Mouse (Mus musculus) thymus, postnatal 0 days (tissue): ENCODE measurements around the gene Xylt2. TPM values are rescaled to one million over a fixed set of nuclear protein-coding genes. Genes with fewer than 3 reads are reported as not detected.
"Not testable (repeated sequence)": the region's sequence is repeated elsewhere in the genome, so short reads cannot be mapped to it uniquely, and the experiment has no call there.

ENCODE experiments used
- DNase-seq: peaks from one replicate; pipeline ENCODE4 v3.0.0-alpha.2; 2015; ENCODE audit warnings: low spot score
- polyA plus RNA-seq: library from polyadenylated mRNA; unstranded; fragments of >200 nt; fragmentation: Nextera tagmentation; extraction: Ambion mirVana; gene quantifications from 2 replicates; pipeline ENCODE4 v1.2.1, GENCODE M21; 2015

Xylt2 gene
- polyA plus RNA-seq, 1 experiment from 2014 or later, result 15.4 TPM

DNA sequence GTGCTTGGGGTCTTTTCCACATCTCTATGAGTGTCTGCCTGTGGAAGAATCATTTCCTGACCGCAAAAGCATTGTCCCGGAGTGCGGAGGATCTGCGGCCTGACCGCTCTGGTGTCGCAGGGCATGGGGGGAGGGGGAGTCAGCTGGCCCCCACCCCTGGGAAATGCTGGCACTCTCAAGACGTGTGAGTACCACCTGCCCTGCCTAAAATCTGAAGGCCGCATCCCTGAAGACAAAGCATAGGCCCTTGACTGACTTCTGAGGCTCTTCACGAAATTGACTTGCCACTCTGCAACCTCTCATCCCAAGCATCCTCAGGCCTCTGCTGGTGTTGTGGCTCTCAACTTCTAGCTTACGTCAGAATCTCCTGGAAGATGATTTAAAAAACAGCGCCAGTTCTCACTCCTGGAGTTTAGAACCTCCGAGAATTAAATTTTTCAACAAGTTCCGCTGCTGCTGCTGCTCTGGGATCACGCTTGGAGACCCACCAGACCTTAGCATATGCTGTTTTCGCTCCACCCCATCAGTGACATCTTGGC lies 361 bp upstream of the Xylt2 start:
- no peak for DNase-seq

- no peak for DNase-seq
Measured at GRCm38 (mm10) chr11:94676308-94676707, 1.0 kb downstream of the Xylt2 start.

GRCm38 (mm10) chr11:94675446-94675845 lies 1.9 kb downstream of the Xylt2 start:
- DNase-seq, result no peak

GRCm38 (mm10) chr11:94674984-94675383 lies 2.3 kb downstream of the Xylt2 start:
- DNase-seq, result no peak

GRCm38 (mm10) chr11:94665281-94665680 lies 12.0 kb downstream of the Xylt2 start:
- DNase-seq, result no peak

GRCm38 (mm10) chr11:94661344-94661743 lies 16.0 kb downstream of the Xylt2 start:
- DNase-seq, result no peak

DNA sequence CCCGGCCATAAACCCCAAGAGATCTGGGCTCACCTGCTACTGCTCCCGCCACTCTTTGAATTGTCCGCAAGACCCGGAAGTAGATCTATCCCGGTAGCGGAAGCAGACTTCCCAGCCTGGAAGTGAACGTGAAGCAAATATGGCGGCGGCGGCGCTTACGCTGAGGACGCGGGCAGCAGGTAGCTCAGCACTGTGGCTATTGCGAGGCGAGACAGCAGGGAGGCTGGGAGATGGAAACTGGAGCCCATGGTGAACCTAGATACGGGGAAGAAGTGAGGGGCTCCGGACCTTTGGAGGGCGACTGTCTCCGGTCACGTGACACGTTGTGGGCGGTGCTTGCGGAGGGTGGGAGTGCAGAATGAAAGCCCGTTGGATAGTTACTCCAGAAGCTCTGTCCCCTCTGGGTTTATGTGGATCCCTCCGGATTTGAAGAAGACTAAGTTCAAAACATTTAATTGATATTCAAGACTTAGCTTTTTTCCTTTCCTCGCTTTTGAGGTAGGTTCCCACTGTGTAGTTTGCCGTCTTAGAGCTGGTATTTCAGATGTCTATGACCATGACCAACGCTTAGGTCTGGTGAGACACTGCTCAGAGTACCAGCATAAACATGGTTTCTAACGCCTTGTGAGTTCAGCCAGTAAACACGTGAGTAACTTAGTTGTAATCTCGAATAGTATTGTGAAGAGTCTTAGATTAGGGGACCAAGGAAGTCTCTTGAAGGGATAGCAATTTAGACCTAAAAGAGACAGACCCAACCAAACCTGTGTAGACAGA lies 23.5 kb downstream of the Xylt2 start, which contains the start of the genes Mrpl27 and Eme1:
Gene Mrpl27 (plus strand): TSS at position 105 of the 774 bp plus-strand sequence.
Gene Eme1 (minus strand): TSS at position 302 of the 774 bp plus-strand sequence.
- peak; percentile 81 for DNase-seq

GRCm38 (mm10) chr11:94652973-94653372 lies 24.3 kb downstream of the Xylt2 start:
- no peak for DNase-seq

DNA sequence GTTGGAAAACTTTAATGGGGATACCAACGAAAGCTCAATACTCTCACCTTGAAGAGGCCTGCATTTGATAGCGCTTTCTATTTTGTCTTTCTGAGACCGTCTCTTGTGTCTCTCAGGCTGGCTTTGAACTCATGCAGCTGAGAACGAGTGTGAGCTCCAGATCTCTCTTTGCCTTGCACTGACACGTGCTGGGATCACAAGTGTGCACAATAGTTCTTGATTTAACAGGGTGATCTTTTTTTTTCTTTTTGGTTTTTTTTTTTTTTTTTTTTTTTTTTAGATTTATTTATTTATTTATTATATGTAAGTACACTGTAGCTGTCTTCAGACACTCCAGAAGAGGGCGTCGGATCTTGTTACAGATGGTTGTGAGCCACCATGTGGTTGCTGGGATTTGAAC lies 26.1 kb downstream of the Xylt2 start:
- DNase-seq, result not testable (repeated sequence)

DNA sequence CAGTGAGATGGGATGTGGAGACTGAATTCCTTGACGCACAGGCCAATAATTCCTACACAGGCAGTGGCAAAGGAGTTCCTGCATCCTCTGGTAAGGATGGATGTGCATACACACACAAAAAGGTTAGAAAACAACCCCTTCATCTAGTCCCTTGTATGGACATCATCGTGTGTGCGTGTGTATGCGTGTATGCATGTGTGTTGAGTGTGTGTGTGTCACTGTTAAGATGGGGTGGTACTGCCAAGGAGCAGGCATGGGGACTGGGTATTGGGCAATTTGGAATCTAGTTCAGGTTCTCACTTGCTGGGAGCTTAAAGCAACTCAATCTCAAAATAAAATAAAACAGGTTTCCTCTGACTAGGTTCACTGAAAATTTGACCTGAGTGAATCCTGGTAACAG lies 30.9 kb downstream of the Xylt2 start:
- DNase-seq, result no peak

- no peak for DNase-seq
Measured at GRCm38 (mm10) chr11:94644461-94645219, 32.7 kb downstream of the Xylt2 start.

DNA sequence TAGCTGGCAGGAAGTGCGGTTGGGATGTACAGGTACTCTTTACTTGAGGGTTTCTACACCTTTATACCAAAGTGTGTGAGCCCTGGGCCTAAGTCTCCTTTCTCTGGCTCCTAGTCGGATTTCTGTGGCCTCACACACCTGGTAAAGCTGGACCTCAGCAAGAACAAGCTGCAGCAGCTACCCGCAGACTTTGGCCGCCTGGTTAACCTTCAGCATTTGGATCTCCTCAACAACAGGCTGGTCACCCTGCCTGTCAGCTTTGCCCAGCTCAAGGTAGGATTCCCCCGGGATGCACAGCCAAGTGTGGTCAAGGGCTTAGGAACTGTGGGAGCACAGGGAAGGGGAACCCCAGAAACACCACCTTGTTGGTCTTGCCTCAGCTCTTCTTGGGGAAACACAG lies 42.9 kb downstream of the Xylt2 start:
- DNase-seq, result no peak

DNA sequence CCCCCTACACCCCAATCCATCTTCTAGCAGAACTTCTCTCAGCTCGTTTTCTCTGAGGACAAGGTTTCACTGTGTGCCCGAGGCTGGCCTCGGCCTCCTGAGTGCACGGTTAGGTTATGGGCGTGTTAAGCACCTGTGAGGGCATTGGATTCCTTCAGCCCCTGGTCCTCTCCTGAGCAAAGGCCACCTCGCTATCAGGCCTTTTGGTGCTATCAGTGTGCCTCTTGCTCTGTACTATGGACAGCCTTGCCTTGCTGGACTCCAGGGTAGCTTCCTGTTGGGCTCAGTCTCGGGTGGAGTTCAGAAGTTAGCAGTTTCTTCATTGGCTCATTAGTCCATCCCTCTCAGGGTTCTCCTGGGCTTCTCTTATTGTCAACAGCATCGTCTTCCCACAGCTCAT lies 44.3 kb downstream of the Xylt2 start:
- no peak for DNase-seq

- no peak for DNase-seq
Measured at GRCm38 (mm10) chr11:94631969-94632368, 45.3 kb downstream of the Xylt2 start.

DNA sequence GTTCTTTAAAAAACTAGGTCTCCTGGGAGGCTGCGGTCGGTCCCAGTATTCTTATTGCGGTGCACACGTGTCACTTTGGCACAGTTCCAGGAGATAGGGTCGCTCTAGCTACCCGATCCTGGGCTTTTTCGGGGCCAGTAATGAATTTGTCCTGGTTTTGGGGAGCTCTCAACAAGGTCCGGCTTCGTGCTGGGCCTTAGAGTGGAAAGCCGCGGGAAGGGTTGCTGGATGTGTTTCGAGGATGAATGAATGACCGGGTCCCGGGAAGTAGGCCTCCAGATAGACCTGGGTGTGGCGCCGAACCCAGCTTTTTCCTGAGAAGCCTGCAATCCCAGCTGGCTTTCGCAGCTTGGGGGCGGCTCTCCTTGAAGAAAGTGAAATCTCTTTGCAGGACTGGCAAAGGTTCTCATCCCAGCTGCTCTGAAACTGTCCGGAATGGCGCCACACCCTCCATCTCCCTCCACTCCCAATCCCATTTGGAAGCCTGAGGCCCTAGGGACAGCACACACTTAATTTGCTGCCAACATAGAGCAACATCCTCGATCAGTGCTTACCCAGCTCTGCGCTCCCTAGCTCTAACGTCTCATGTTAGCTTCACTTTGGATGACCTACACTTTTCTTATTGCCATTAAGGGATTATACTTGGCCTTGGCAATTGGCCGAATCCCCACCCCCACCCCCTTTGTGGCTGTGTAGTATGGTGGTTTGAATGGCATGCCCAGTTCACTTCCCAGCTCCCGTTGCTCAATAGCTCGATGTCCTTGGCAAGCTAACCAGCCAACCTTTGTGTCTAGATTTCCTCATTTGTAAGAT lies 46.9 kb downstream of the Xylt2 start:
- peak; percentile 18 for DNase-seq

DNA sequence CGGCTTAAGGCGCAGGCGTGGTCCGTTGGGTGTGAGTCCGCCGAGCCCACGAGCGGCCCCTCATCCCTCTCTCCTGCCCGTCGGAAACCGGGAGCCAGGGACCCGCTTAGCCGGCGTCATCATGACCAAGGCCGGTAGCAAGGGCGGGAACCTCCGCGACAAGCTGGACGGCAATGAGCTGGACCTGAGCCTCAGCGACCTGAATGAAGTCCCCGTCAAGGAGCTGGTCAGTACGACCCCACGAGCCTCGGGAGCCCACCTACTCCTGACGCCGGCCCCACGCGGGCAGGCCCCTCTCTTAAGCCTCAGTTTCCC lies 47.5 kb downstream of the Xylt2 start:
- DNase-seq, result no peak

GRCm38 (mm10) chr11:94629199-94629883 lies 48.0 kb downstream of the Xylt2 start, which contains the start of gene Lrrc59:
TSS of gene Lrrc59 (plus strand) at chr11:94629767.
- peak; percentile 92 for DNase-seq

- no peak for DNase-seq
Measured at GRCm38 (mm10) chr11:94622162-94622561, 55.2 kb downstream of the Xylt2 start.

DNA sequence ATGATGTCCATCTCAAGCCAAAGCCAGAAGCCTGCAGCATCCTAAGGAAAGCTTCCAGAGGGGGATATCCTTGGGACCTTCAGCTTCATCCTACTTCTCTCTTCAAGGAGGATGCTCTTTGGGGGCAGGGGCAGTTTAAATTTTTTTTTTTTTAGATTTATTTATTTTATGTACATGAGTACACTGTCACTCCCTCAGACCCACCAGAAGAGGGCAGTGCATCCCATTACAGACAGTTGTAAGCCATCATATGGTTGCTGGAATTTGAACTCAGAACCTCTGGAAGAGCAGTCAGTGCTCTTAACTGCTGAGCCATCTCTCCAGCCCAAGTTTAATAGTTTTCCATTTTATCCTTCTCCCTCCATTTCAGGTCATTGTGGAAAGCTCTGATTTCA lies 55.9 kb downstream of the Xylt2 start:
- DNase-seq, result no peak

DNA sequence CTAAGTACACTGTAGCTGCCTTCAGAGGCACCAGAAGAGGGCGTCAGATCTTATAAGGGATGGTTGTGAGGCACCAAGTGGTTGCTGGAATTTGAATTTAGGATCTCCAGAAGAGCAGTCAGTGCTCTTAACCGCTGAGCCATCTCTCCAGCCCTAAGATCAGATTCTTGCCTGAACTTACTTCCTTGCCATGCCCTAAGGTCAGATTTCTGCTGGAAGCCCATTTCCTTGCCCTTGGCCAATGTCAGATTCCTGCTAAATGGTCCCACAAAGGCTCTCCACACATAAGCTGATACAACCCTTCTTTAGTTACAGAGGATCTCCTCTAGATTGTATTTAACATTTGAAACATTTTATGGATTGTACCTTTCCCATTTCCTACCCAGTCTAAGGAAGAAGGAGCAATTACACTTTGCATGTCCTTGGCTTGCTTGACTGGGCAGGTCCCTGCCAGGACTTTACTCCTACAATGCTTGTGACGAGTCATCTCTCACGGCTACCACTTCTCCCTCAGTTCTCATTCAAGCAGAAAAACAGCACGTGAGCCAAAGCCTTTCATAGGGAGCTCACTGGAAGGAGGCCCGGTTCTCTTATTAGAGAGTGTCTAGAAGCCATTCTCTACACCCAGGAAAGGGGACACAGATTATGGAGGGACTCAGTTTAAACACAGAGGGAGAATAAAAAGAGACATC lies 56.4 kb downstream of the Xylt2 start:
- no peak for DNase-seq
